Mouse (Mus musculus) liver, postnatal 0 days (tissue): Measurements from ENCODE around the gene Slc20a1.

ENCODE experiments used
- CTCF ChIP-seq: sonication (generic); IDR thresholded peaks from 2 replicates; pipeline ENCODE4 v1.5.1; 2016; ENCODE audit warnings: antibody characterized with exemption, low read depth
- EP300 ChIP-seq: IDR thresholded peaks from 2 replicates; pipeline ENCODE4 v1.6.1; 2016; ENCODE audit warnings: antibody characterized with exemption, low read depth, mild to moderate bottlenecking

DNA sequence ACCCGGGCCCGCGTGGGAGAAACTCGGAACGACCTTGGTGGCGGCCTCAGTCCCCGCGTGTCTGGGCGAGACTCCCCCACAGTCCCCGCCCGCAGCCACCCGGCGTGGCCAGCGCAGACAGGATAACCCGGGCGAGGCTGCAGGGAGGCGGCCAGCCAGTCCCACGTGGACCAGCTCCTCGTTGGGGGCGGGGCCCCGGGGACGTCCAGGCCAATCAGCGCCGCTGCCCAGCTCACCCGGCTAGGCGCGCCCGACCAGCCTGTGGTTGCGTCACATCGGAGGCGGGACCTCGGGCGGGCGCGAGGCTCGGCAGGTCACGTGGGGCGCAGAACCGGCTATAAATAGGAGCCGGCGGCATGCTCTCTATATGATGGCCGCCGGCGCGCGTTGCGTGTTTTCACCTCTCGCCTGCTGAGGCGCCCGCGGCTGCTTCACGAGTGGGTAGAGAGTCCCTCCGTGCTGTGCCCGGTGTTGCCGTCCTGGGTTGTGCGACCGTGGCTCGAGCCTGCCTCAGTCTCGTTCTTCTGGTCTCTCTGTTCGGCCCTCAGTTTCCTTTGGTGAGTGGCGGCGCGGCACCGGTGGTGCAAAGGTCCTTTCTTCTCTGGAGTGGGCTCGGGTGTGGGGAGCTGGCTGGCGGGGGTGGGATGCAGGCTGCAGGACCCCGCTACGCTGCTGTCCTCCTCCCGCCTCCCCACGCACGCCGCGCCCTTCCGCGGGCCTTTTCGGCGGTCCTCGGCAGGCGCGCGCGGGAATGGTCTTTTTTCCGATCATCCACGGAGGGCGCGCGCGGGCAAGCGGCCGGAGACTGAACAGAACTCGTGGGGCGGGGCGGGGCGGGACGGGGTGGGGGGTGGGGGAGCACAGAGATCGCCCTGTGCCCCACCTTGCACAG is at the start of gene Slc20a1:
- TF ChIP-seq CTCF (no peak; the same call in none of the 2 replicates), EP300 (no peak)
